Mouse (Mus musculus): Measurements from ENCODE around the gene Aplp2.

DNA sequence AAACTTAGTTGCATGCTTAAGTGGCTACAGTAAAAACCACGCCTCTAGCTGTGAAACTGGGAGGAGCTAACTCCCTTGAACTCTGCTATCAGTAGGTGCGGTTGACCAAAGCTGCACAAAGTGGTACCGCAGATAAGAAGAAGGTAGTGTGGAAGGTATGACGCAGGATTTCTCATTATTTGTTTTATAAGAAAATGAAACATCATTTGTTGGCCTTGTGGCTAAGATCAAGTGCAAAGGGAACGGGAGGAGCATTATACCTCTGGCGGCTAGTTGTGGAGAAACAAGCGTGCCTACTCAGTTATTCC, 43.0 kb upstream of the Aplp2 start:
- TF ChIP-seq POLR2A (IDR thresholded peaks at IDR 0.05; ENCODE audit: low read depth, low read length) (no peak), CTCF (conservative IDR thresholded peaks at IDR 0.05; ENCODE audit: insufficient read depth, insufficient read length, low read depth, low read length) (no peak)
